Mouse (Mus musculus) layer of hippocampus, postnatal 25 days (tissue): ENCODE measurements around the gene Zfp217. TPM values are rescaled to one million over a fixed set of nuclear protein-coding genes. Genes with fewer than 3 reads are reported as not detected.
"Not testable (repeated sequence)": the region's sequence is repeated elsewhere in the genome, so short reads cannot be mapped to it uniquely, and the experiment has no call there.

Experiments used
- DNase-seq, 2 experiments: peaks; one replicate each; pipeline ENCODE4 v3.0.0; 2022; ENCODE audit warnings: mixed read lengths in 2 of 2, low spot score in 1 of 2; ENCODE audit errors: extremely low spot score in 1 of 2
- total RNA-seq, 2 experiments: library from RNA; stranded (reverse); gene quantifications; 2 replicates each; pipeline ENCODE4 v1.2.3; 2021

Gene Zfp217
- total RNA-seq, result 1 to 10 TPM; 2.6 to 5.4 TPM

DNA sequence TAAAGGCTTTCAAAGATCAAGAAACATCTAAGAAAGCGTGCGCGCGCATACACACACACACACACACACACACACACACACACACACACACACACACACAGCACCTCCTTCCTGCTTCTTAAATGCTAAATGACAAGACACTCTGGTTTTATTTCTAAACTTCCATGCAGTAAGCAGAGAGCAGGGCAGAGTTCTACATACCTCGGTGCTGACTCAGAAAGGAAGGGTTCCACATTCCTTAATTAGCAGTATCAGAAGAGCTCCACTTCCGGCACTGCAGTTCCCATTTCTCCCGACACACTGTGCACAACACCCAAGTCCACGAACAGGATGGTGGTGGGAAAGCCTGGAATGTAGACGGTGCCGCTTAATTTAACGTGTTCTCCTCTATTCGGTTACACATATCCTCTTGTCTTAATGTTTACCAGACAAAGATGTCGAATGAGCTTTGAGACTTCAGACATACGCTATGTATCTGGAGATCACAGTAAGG is at the start of gene Zfp217:
TSS of gene Zfp217 (minus strand) at position 443 of the 493 bp plus-strand sequence.
- no peak for DNase-seq

DNA sequence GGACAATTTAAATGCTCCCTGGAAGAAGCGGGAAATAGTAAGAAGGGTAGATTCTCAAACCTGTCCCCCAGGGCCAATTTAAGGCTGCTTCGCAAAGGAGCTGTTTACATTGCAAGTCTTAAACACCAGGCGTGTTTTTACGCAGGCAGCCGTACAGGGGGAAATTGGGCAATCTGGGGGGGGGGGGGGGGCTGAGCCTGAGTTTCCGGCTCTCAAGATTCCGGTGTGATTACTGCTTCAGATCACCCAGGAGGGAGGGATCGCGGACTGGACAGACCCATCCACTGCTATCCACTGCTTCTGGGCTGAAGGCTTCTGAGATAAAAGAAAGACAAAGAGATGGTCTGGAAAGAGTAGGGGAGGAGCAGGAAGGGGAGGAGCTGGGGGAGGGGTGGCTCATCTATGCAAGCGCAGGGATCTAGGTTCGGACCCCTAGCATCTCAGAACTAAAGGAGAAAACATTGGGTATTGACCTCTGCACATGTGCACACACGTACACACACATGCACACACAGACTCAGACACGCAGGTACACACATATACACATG is 47.7 kb upstream of the Zfp217 start:
- DNase-seq, result no peak

DNA sequence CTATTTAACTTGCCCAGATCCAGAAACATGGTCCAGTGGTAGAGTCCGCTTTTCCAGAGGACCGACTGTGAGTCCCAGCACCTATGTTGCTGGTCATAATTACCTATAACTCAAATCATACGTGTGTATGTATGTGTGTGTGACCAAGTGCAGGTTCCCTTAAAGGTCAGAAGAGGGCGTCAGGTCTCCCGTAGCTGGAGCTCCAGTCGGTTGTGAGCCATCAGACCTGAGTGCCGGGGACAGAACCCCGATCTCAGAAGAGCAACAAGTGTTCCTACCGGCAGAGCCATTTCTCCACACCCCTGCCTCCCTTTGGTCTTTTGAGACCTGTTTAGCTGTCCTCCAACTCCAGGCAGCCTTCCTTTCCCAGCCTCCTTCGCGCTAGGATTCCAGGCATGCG is 46.9 kb upstream of the Zfp217 start:
- no peak for DNase-seq

DNA sequence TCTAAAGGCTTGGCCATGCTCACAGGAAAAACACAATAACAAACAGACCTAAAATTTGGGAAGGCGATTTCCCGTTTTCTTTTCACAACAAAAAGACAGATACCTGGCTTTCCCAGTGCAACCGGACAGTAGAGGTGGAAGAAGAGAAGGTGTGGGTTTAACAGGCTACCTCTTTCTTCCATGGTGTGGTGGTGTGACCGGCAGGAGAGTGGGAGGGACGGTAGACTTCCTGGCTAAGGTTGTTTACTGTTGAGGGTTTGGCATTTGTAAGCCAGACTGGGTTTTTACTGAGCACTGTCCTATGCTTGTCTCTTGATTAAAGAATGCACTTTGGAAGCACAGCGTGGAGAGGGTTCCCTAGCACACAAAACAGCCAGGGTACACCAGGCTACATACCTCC is 45.9 kb upstream of the Zfp217 start:
- DNase-seq, result no peak

DNA sequence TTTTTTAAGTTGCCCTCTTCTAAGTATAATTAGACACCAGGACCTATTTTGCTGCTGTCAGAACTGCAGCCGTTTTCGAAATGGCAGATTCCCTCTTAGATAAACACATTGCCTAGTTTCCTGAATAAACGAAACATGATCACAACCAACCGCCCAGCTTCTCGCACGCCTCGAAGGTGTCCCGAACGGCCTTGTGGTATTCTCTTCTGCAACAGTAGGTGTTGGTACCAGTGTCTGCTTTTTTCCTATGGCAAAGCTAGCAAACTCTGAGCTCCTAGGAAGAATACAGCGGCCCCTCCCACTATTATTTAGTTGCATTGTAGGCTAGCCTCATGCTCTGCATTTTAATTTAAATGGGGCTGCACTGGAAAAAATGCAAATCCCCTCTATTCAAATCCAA is 45.3 kb upstream of the Zfp217 start:
- DNase-seq, result no peak

DNA sequence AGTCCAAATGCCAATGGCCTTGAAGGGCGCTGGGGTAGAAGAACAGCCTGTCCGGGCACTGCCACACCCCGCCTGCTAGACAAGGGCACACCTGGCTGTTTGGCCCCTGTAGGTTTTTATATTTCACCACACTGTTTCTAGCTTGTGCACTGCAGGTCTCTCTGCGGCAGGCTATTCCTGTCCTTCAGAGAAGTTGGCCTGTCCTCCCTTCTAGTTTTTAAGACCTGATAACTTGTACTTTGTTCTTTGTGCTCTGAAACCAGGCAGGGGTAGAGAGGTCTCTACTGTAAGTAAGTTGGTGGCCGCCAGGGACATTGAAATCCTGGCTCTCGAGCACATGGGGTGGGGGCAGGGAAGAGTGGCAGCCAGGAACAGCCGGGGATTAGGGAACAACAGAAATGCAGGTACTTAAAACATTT is 44.8 kb upstream of the Zfp217 start:
- no peak for DNase-seq

DNA sequence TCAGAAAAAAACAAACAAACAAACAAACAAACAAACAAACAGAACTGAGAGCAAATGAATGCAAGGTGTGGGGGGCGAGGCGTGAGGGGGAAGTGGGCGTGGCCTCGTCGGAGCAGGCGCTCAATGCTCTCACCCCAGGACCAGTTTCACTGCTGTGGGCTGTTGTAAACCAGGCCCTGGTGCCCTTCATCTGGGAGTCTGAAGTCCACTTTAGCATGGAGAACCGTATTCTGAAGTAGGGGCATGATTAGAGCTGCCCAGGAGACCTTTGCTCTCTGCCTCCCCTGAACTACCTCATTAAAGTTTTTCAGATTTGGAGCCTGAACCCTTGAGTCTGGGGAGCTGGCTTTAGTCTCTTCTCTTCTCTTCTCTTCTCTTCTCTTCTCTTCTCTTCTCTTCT is 40.8 kb upstream of the Zfp217 start:
- no peak for DNase-seq

DNA sequence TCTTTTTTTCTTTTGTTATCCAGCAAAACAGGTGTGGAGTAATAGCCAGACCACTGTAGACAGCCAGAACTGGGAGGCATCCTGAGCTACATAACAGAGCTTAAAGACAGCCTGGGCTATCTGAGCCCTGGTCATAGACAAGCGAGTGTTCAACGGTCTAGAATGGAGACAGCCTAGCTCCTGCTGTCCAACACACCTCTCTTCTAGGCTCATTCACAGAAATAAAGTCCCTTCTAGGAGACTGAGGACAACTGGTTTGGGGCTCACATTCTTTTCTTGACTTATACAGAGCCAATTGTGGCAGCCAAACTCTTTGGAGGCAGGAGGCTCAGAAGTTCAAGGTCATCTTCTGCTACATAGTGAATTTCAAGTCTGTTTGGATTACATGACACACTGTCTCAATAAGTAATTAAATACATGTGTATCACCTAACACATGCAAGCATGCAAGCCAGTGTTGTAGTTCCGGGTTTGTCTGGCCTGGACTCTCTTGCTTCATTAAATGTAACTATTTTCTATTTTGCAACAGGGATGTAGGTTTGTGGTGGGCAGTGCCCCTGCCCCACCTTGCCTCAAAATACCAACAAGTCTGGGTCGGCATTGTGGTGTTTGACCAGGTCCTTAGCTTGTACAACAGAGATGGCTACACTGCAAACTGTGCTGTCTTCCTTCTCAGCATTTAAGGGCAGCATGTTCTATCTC is 37.4 kb upstream of the Zfp217 start:
- DNase-seq, result no peak

DNA sequence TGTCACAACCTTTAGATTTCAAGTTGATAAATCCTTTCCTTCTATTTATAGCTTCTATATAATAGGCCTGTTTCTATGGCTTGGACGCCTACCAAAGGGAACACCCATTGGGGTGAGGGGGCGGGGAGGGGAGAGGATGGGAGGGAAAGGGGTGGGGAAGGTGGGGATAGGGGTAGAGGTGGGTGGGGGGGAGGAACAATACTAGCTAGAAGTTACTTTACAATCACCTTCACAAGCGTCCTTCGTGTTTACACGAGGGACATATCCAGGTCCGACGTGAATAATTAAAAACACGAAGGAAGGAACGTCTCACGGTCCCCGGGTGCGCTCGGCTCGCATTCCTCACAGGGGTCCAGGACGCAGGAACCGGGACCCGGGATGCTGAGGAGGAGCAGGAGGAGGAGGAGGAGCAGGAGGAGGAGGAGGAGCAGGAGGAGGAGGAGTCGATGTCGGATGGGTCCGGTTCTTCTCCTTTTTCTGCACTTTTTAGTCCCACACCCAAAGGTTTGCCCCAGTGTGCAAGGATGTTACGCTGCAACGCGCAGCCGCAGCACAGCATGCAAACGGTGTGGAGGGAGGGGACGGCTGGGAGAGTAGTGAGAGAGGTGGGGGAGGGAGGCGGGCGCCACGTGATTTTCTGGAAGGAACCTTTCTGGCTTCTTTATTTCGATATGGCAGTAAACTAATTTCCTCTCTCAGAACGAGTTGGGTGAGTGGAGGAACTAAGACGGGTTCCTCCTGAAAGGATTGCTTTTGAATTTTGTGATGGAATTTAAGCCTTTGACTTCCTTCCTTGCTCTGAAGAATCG is 36.5 kb upstream of the Zfp217 start:
- peak; percentile 33 to 38 for DNase-seq

DNA sequence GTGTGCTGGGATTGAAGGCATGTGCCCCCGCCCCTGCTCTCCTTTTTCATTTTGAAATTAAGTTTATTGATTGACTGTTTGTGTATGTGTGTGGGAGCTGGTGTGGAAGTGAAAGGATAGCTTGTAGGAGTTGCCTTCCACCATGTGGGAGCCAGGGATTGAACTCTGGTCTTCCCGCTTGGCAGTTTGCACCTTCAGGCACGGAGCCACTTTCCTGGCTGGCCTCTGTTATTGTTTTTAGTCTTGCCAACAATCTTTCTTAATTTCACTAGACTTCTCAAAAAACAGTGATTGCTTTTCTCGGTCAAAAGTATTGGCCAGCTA is 35.9 kb upstream of the Zfp217 start:
- DNase-seq, result no peak

DNA sequence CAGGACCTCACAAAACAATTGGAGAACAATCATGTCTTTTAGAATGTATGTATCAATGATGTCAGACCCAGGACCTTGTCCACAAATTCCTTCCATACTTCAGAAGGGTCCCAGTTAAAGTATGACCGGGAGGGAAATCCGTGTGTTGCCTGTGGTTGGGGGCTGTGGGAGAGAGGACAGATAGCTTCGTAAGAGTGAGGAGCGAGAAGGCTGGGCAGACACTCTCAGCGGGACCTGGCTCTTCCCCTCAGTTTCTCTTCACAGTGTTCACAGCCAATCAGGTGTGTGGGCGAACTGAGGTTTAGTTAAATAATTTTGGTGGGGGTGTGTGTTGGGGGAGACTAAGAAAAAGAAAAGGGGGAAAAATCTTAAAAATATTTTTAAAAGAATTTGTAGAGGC is 34.0 kb upstream of the Zfp217 start:
- DNase-seq, result no peak

DNA sequence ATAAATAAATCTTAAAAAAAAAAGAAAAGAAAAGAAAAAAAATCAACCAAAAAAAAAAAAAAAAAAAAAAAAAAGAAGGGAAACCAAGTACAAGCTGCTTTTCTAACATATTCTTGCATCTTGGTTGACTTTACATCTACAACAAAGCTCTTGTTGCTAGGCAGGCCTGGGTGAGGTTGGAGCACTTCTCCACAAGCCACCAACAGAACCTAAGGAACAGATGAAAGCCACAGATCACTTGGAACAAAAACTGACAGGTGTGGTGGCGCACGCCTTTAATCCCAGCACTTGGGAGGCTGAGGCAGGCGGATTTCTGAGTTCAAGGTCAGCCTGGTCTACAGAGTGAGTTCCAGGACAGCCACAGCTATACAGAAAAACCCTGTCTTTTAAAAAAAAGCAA is 32.9 kb upstream of the Zfp217 start:
- DNase-seq, result not testable (repeated sequence)

DNA sequence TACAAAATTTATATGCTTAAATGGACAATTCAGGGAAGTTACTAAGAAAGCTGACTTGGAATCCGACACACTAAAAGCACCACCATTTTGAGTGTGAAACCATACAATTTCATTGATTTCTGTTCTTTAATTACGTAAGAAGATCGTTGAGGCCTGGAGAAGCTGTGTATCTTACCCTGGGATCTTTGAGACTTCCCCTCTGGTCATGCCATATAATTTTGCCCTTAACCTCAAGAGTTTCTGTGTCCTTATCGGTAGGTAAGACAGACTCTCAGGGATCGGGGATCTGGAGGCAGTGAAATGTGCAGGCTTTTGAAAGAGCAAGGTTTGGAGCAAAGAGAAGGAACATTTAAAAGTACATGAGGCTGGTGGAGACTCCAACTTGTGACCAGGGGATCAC is 31.4 kb upstream of the Zfp217 start:
- DNase-seq, result no peak

DNA sequence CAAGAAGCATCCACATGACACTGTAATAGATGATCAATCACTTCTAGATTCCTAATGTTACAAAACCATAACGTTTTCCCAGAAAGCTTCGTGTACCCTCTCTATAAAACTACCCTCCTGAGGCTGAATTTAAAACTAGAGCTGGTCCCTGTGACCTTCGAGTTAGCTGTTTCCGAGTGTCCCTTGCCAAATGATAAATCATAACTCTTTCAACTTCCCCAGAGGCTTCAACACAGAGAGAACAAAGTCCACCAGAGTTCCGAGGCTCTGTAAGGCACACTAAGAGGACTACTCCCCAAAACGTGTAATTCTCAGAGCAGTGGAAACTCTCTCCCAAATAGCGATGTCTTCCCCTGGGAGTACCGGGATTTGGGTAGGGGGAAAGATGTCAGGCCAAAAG is 29.4 kb upstream of the Zfp217 start:
- DNase-seq, result no peak

DNA sequence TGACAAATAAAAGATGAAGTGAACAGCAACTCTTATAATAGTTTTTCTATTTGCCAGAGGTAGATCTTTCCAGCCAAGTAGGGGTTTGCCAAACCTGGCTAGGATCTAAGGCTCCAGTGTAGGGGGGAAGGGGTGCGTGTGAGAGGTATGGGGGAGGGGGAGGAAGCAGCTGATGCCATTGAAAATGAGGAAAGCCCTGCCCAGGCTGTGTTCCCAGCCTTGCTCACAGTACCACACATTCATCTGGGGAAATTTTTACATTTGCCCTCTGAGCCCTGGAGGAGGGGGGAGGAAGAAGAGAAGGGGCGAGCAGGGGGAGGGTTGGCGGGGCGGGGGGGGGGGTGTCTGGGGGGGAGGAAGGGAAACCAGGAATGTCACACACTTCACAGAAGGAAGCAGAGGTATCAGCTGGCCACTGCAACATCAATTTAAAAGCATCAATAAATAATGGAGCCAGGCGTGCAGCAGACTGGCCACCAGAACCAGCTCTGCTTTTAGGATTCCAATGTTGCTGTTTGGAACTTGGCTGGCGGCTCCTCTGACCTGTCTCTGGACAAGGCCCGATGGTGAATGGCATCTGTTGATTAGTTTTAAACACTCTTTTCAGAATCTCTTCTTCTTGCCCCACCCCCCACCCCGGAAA is 28.5 kb upstream of the Zfp217 start:
- no peak for DNase-seq

DNA sequence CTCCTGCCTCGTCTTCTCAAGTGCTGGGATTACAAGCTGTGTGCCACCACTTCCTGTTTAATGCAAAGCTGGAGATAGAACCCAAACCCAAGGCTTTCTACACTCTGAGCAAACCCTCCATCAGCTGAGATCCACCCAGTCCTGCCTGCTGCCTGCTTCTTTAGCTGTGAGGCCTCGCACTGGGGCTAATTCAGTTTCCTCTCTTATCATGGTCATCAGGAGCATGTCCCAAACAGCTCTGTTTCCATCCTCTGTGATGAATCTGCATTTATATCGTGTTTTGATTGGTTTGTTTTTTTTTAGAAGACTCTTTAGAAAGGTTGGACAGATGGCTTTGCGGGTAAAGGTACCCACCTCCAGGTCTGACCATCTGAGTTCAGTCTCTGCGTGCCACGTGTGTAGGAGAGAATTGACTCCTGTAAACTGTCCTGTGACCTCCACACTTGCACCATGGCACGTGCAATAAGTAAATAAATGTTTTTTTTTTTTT is 27.8 kb upstream of the Zfp217 start:
- DNase-seq, result no peak

DNA sequence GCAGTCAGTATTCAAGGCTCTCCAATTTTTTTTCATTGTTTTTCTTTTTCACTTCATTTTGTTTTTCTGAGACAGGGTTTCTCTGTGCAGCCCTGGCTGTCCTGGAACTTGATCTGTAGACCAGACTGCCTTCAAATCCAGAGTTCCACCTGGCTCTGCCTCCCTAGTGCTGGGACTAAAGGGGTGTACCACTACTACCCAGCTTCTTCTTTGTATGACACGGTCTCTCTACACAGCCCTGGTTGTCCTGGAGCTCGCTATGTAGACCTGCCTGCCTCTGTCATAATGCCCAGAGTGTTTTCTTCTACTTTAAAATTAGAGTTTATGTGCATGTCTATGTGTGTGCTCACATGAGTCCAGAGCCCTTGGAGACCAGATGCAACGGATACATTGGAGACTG is 27.3 kb upstream of the Zfp217 start:
- DNase-seq, result no peak

DNA sequence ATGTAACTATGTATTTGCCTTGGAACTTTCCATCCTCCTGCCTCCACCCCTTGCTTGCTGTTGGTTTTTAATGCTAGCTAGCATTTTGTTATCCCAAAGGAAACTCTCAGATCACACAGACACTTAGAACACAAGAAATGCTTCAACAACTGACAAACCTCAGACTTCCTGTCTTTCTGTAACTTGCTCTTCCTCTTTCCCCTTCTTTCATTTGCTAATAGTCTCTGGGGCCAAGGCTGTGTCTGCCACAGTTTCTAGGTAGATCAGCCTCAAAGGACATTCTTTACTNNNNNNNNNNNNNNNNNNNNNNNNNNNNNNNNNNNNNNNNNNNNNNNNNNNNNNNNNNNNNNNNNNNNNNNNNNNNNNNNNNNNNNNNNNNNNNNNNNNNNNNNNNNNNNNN is 21.2 kb upstream of the Zfp217 start:
- no peak for DNase-seq

DNA sequence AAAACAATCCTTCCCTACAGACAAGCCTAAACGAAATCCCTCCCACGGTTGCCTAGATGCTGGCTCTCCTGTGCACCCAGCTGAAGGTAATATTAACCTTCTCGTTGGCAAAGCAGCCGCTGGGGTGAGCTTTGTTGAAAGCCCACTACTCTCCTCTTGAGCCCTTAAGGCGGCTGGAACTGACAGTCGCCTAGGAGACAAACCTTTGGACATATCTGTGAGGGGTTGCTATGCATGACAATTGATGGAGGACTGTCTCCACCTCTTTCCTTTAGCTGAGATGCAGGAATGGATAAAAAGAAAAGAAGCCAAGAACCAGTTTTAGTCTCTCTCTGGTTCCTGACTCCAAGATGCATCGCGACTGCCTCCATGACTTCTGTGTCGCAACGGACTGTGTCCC is 17.7 kb upstream of the Zfp217 start:
- DNase-seq, result no peak

DNA sequence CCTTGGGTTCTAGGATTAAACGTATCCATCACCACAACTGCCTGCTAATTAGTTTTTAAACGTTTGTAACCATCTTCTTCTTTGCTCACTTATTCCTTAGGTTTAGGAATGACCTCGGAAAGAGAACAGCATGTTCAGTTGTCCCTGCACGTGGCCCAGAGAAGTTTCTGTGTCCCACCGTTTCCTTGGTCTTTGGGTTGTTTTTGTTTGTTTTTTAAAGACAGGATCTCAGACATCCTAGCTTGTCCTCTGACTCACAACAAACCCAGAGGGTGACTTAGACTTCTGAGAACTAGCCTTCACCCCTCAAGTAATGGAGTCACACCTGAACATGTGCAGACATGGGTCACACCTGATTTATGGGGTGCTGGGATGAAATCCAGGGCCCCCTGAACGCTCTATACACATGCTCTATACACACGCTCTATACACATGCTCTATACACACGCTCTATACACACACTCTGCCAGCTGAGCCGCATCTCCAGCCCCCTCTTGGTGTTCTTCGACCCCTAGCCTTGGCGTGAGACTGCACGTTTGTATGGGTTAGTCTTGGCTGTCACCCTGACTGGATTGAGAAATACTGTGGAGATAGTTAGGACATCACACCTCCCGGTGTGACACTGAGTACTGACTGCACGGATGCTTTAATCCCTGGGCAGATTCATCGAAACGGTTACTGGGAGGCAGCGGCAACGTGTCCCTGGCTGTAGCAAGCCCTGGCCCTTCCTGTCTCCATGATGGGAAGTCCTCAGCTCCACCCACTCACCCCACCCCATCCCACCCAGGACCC is 16.0 kb upstream of the Zfp217 start:
- no peak for DNase-seq
